Mouse (Mus musculus) c-Kit-positive CD71-negative TER-119-negative erythroid progenitor cells, embryonic 14.5 days (primary cell): ENCODE measurements around the gene Rpl36a-ps1.
"Not testable (repeated sequence)": the region's sequence is repeated elsewhere in the genome, so short reads cannot be mapped to it uniquely, and the experiment has no call there.

ENCODE experiments used
- DNase-seq: peaks from one replicate; pipeline ENCODE4 v3.0.0-alpha.2; 2013; ENCODE audit warnings: low read depth

Gene Rpl36a-ps1

DNA sequence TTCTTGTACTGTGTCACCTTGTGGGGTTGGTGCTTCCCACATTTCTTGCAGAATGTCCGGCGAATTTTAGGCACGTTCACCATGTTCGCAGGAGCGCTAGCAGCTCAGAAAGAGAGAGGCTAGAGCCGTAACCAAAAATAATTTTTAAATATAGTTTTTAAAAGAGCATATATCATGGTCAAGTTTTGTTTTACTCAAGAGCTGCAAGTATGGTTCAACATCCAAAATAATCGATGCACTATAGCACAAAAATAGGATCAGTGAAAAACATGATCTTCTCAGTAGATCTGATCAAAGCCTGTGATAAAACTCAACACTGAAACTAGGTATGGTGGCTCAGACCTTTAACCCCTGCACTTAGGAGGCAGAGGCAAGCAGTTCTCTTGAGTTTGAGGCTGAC, at the start of gene Rpl36a-ps1:
TSS of gene Rpl36a-ps1 (minus strand) at position 101 of the 400 bp plus-strand sequence.
- DNase-seq: no peak

DNA sequence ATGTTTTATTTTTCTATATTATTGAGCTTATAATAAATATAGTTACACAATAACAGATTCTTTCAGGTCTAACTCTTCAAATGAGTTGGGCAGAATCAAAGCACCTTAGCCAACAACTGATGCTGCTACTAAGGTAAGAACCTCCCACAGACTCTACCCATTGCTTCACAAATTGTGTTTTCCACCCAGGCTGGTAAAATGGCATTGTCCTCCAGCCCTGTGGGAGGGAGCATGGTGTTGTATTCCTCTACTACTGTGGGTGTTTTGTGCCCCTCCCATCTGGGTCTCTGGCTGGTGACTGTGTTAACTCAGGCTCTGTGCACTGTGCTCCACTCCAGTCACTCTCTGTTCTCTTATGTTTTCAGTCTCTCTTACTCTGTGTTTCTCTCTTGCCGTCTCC, 49.4 kb upstream of the Rpl36a-ps1 start:
- DNase-seq: no peak

DNA sequence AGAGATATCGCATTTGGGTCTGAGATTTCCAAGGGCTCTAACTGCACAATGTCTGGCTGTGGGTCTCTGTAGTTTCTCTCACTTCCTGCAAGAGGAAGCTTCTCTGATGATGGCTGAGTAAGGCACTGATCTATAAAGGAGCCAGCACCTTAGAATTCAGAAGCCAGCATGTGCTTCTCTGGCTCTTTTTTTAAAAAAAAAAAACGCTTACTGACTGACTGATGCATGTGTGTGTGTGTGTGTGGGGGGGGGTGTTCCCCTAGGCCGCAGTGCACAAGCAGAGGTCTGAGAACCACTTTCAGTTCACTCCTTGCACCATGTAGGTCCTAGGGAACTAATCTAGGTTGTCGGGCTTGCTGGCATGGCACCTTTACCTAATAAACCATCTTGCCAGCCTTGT, 47.3 kb upstream of the Rpl36a-ps1 start:
- DNase-seq: no peak

DNA sequence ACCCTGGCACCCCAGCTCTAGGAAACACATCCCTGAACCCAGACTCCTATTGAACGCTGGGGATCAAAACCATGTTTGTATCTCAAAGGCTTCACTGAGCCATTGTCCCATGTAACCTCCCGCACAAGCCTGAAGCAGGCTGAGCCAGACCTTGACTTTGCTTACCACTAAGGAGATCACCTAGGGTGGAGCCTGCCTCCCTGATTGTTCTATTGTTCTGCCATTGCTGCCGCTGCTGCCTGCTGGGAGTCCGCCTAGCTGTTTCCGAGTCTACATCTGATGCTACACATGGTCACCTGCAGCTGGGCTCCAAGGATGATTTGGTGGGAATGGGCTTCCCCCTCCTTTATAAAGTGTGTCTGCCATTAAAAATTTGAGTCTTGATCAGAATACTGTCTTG, 45.2 kb upstream of the Rpl36a-ps1 start:
- not testable (repeated sequence) for DNase-seq

DNA sequence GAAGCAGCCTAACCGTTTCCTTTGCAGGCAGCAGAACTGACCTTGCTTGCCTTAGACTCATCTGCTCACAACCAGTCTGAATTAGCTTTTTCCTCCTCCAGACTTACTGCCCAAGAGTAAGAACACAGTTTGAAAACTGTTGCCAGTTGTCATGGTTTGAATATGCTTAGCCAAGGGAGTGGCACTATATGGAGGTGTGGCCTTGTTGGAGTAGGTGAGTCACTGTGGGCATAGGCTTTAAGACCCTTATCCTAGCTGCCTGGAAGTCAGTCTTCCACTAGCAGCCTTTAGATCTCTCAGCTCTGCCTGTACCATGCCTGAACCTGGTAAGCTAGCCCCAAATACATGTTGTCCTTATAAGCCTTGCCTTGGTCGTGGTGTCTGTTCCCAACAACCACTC, 43.6 kb upstream of the Rpl36a-ps1 start:
- DNase-seq: no peak

DNA sequence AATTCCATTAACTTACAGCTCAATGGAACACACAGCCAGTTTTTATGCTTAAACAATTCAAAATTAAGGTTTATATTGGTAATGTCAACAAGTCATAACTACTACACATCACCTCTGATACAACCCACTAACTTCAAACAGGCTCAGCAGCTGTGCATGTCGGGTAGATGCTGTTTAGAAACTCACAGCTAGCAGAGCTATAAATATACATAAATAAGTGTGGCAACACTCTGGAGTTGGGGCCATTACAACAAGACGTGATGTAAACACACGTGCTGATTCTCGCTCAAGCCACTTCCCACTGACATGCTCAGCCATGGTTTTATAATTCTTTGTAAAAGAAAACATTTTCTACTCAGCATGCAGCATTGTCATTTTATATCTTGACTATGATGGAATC, 41.9 kb upstream of the Rpl36a-ps1 start:
- no peak for DNase-seq

DNA sequence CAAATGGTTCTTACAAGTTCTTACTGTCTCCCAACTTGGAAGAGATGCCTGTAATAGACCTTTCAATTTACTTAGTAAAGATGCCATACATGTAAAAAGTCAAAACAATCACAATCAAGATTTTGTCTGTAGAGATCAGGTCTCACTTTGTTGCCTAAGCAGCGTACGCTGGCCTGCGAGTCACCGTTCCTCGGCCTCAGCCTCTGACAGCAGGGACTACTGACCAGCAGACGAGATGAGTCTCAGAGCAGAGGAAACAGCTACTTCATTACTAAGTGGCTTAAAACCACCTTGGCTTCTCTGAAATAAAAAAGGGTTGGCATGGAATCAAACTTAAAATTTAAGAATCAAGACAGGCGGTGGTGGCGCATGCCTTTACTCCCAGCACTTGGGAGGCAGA, 40.7 kb upstream of the Rpl36a-ps1 start:
- not testable (repeated sequence) for DNase-seq

DNA sequence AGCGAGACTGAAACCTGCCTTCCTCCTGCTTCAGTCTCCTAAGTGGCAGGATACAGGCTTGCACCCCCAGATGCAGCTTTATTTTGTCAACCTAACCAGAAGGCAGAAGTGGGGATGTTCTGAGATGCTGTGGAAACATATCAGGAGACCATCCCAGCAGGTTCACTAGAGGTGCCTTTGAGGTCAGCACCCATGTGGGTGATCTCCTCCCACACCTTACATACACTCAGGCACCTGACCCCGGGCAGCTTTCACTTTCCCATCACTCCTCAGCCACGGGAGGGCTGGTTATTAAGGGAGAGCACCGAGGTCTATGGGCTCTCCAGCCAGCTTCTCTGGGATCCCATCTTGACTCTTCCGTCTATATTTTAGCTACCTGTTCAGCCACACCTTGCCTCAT, 38.5 kb upstream of the Rpl36a-ps1 start:
- no peak for DNase-seq

DNA sequence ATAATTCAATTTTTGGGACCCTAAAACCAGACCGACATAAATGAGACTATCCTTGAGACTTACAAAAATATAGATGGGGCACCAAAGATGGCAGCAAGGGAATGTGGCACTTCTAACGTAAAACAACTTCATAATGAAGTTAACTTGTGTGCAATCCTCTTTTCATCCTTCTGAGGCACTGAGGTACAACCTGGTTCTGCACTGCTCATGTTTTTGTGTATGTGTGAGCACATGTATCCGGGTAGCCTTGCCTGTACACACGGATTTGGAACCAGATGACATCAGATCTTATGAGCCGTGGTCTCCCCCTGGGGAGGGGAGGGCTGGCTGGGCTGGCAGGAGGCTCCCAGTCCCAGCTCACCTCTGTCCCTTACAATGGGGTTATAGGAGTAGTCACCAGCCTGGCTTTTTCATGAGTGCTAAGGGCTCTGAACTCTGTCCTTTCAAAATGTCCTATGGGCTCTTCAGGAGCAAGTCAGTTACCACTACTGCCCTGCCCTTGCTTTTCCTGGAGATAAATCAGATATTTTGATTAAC, 37.3 kb upstream of the Rpl36a-ps1 start:
- DNase-seq: no peak

DNA sequence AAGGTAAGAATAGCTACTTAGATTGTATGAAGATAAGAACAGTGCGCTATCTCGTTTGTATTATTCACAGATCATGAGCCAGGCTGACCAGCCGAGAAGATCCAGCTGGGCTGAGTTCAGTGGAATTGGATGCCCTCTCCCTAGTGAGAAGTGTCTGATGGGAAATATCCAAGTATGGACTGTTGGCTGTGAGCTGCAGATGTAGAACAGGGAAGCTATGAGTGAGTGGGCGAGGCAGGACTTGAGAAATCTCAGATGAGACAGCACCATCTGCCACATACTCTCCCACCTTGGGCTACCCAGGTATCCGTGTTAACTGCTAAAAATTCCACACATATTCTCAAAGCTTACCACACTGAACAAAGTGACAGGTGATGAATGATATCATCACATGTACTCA, 35.9 kb upstream of the Rpl36a-ps1 start:
- no peak for DNase-seq

DNA sequence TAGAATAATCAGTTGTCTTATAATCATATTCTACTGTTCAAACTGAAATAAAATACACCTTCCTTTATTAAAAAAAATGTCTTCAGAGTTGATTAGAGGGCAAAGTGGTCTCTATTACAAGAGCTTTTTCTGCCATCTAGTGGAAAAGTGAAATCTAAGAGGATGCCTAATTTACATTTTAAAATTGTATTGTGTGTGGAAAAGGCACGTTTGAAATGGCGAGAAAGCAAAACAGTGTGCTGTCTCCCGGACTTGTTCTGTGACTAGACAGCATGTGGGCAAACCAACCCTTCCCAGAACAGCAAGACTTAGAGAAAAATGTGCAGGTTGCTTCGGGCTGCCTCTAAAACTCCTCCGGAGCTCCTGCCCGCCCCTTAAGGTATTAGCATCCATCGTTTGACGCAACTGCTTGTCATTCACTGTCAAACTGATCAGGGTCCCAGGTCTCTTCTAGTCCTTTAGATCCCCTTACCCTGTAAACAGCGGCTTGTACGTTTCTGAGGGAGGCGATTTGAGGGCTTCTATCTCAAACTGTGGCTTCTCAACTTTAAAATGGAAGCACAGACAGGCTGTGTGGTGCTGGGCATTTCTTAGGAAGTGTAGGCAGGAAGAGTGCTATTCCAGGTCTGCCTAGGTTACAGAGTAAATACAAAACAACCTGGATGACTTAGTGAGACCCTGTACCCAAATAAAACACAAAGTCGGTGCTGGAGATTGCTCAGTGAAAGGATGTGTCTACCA, 28.4 kb upstream of the Rpl36a-ps1 start:
- no peak for DNase-seq

DNA sequence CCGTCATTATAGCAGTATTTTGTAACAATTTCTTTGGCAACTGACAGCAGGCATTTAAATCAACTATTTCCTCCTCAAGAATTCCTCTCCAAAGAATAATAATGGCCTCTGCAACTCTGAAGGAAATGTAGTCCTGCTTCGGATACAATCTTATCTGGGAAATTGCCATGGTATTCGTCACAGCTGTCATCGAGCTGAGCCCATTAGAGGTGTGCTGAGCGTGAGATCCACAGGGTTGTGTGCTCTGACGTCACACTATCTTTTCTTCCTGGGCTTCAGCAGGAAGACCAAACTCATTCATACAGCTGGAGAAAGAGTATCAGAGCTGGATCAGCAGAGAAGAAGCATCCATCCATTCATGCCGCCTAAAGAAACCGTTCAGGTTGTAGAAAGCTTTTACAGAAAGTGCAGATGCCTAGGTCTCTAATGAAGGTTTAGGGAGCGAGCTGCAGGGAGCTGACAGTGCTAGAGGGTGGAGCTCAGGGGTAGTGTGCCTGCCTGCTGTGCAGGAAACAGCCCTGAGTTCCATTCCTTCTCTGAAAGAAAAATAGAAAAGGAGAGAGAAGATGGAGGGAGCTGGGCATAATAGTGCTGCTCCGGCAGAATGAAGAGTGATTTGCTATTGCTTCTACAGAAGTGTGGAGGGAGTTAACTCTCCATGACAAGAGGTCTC, 25.2 kb upstream of the Rpl36a-ps1 start:
- no peak for DNase-seq

DNA sequence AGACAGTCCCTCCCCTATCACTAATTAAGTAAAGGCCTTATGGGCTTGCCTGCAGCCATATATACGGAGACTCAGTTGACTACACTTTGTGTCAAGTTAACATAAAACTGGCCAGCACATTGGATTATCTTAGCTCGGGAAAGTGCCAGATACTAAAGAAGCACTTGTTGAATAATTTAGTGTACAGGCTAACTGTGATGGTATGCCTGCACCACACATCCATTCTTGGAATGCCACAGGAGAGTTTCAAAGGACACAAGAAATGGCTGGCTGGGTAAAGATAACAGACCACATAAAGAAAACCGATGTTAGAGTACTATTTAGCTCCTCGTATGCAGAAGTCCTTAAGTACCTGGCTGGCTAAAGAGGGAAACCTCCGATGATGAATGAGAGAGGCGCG, 24.6 kb upstream of the Rpl36a-ps1 start:
- no peak for DNase-seq

DNA sequence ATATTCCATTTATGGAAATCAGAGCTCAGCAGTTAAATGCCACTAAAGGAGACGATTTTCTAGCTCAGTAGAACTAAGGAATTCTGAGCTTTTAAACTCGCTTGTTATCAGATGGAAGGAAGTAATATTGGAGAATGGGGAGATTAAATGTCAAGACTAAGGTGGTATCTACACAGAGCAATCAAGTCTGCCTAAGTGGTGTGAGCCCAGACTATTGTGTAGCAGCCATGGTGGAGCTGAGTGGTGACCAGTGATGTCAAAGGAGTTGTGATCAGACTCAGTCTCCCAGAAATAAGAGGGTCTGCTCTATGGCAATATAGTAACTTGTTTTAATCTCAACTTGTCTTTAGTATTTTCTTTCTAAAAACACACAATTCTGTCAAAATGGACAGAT, 16.8 kb upstream of the Rpl36a-ps1 start:
- DNase-seq: no peak

DNA sequence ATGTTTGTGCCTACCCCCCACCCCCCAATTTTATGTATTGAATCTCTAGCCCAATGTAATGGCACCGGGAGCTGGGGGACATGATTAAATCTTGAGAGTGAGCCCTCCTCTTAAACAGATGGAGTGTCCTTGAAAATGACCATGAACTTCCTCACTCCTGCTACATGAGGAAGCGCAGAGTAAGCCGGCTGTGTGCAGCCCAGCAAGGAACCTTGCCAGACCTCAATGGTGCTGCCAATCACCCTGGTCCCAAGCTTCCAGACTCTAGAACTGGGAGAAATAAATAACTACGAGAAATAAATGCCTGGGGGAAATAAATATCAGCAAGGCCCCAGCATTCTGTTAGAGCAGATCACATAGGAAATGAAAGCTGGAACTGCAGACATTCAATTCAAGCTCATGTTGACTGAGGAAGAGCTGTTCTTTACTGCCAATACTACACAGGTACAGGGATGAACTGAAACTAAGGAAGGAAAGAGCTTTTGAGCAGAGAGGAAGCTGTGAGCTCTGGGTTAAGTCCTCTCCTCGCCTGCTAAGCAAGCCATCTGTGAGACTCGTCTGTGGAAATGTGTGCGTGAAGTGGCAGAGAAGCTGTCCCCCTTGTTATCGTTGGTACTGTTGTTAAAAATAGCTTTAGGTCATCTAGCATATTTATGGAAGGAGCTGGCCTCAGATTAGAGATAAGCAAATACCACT, 16.3 kb upstream of the Rpl36a-ps1 start:
- no peak for DNase-seq

DNA sequence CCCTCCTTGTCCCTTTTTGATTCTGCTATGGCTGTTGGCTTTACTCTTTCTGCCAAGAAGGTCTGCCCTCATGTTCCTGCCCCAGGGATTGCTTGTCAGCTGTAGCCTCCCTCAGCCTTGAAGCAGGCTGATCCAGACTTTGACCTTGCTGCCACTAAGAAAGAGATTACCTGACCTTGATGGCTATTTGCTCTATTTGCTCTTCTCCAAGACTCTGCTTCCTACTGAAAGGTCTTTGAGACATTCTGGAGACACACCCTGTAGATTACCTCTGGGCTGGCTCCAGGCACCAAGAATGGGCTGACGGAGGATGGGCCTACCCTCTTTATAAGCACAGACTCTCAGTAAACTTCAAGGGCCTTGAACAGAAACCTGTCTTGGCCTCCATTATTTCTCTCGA, 1.6 kb downstream of the Rpl36a-ps1 start:
- no peak for DNase-seq

DNA sequence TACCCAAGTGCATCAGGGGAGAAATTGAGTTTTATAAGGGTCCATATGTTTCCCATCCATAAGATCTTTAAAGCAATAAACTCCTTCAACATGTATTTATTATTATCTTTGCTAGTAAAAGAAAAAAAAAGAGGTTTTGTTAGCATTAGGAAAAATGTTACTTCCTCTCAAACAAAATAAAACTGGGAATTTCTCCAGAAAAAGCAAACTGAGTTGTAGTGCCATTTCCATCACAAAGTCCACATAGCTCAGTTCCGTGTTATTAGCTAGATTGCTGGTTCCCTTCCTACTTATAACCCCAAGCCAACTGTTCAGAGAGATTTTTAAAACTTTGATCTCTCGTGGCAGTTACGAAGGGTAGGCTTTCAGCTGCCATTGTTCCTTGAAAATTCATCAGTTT, 3.5 kb downstream of the Rpl36a-ps1 start:
- no peak for DNase-seq

DNA sequence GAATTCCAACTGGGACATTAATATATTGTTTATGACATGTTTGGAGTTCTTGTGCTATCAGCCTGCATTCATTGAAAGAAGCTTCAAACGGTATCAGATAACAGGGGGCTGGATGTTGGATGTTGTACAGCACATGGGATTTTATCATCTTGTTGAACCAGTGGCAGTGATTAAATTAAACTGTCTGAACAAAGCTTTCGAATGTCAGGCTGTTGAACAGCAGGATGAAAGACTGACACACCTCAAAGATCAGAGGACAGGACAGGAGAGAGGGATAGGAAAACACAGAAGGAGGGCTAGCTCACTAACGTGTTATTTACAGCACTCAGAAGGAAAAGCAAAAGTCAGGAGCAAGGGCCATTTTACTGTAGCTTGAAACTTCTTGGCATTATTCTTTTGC, 4.3 kb downstream of the Rpl36a-ps1 start:
- no peak for DNase-seq

DNA sequence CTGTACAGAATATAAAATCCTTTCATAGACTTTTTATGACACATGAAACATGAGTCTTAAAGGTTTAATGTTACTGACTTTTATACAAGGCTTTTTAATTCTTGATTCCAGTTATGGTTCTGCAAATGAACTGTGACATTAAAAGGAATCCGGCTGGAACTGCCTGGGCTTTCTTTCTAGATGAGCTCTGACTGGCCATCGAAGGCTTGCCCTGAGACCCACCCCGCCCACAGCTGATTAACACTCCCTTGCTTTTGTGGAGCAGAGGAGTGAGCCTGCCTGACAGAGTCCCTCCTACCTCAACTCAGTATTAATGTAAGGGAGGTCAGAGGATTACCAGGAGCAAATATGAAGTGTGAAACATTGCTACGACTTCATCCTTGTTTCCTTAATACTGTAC, 22.2 kb downstream of the Rpl36a-ps1 start:
- DNase-seq: no peak

DNA sequence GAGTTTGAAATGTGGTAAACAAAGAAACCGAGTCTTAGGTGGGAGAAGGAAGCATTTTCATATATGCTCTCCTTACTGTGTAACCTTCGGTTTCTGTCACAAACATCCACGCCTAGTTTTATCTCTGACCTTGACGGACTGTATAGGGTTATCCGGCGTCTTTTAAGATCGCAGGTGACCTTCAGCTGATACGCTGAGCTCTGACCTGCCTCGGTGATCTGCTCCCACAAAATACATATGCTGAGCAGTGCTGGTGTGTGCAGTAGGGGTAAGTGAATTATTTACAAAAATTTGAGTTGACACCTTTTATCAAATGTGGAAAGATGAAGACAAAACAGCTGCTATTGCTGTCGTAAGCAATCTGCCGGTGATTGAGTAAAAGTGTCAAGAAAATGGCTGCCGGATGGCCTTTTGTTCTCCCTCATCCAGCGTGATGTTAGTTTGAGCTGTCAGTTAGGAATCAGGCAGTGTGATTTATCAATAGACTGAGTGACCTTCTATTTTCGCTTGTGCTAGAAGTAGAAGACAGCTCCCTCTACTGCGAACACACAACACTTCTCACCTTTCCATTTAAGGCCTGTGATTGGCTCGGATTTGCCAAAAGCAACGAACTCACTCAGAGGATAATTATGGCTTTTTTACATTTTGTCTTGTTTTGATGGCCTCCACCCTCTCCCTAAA, 35.0 kb downstream of the Rpl36a-ps1 start:
- DNase-seq: no peak

DNA sequence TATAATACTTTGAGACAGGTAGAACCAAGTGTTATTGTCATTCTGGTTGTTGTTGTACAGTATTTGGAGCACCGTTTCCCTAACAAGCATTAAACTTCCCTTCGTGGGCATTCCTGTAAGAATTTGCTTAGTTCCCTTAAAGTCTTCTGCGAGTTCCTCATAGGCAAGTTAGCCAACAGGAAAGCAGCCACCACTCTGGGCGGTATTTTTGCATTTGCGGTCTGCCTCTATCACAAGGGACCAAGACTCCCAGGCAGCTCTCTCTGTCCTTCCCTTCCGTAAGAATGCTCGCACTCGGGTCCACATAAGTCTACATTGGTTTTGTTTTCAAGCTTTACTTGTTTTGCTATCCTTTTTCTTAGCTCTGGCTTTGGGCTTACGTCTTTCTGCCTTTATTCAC, 37.3 kb downstream of the Rpl36a-ps1 start:
- no peak for DNase-seq

DNA sequence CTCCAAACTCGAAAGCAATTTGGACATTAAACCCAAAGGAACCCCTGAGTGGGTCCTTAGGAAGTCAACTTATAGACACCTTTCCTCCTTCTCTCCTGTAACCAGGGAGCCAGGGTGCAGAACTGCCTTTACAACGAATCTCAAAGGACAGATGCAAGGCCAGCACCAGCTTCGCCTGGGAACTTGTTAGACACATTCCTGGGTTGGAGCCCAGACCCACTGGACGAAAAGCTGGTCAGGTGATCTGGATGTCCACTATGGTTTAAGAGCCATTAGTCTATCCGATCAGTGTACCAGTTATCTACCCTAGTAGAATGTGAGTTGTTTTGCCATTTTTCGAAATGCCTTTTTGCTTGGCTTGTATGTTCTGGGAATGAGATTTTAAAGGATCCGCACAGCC, 41.7 kb downstream of the Rpl36a-ps1 start:
- no peak for DNase-seq
